Mouse (Mus musculus) adipocyte (in vitro differentiated cells): ENCODE data around the gene 6430531B16Rik.

ENCODE experiments used
- DNase-seq: peaks from one replicate; pipeline ENCODE4 v3.0.0-alpha.2; 2016; ENCODE audit warnings: low spot score

Gene 6430531B16Rik

DNA sequence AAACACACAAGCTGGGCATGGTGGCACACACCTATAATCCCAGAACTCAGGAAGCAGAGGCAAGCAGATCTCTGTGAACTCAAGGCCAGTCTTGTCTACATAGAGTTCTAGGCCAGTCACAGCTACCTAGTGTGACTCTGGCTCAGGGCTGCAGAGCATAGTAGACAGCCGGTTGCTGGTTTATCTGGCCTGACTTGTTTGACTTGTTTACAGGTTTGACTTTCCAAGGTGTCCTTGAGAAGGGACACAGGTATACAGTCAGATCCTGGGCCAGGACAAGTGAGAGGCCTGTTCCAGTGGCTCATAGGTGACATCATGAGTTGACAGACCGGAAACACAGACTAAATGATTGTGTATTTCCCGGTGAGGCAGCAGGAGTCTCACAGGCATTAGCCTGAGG, 41.4 kb downstream of the 6430531B16Rik start:
- no peak for DNase-seq

GRCm38 (mm10) chr7:139936705-139937104, 41.9 kb downstream of the 6430531B16Rik start:
- no peak for DNase-seq

- DNase-seq: no peak
These were observed 47.8 kb downstream of the 6430531B16Rik start for GRCm38 (mm10) chr7:139930732-139931131.
